25 mouse cellular contexts compared by ENCODE assay signal in genomic region chr5:14391793-14392192, GRCm38 (mm10).
DNase-seq lines count a peak whose midpoint lies in the region; ATAC-seq and TF ChIP-seq lines count a peak whose summit lies in the region.
"Had no signal": no experiment of that assay in that cellular context is flagged by ENCODE, and none has a peak within 500 bp of the region (broad histone marks: within the 10 kb centered on the region; RNA-seq: fewer than 3 reads in every experiment).

No protein-coding gene starts in this region.

- no peak overlapping the region for H3K9ac ChIP-seq in lung, postnatal 0 days (replicated peaks; ENCODE audit: low read depth)
- H3K9ac ChIP-seq in midbrain, embryonic 15.5 days, result no peak overlapping the region
- H3K9ac ChIP-seq in midbrain, embryonic 11.5 days (ENCODE audit: low read length), result no peak overlapping the region
- H3K9ac ChIP-seq: embryonic facial prominence, embryonic 13.5 days; forebrain, embryonic 12.5 days; forebrain, embryonic 15.5 days; hindbrain, embryonic 12.5 days; hindbrain, embryonic 15.5 days had no signal

- H3K36me3 ChIP-seq in lung, postnatal 0 days (ENCODE audit: insufficient read depth, low read length), result no peaks in the 10 kb centered on the region
- no peaks in the 10 kb centered on the region for H3K36me3 ChIP-seq in midbrain, embryonic 15.5 days (replicated peaks)
- no peaks in the 10 kb centered on the region for H3K36me3 ChIP-seq in midbrain, embryonic 11.5 days (ENCODE audit: control insufficient read depth, insufficient read depth, low read length)
- H3K36me3 ChIP-seq: embryonic facial prominence, embryonic 10.5 days; embryonic facial prominence, embryonic 13.5 days; forebrain, embryonic 12.5 days; forebrain, embryonic 15.5 days; hindbrain, embryonic 12.5 days; hindbrain, embryonic 15.5 days had no signal

- no peaks in the 10 kb centered on the region for H3K4me1 ChIP-seq in lung, postnatal 0 days (ENCODE audit: insufficient read depth, low read depth, low read length)
- H3K4me1 ChIP-seq in midbrain, embryonic 15.5 days, result no peaks in the 10 kb centered on the region
- H3K4me1 ChIP-seq in midbrain, embryonic 11.5 days (ENCODE audit: control insufficient read depth, insufficient read depth, low read length), result no peaks in the 10 kb centered on the region
- H3K4me1 ChIP-seq: embryonic facial prominence, embryonic 10.5 days; embryonic facial prominence, embryonic 13.5 days; forebrain, embryonic 12.5 days; forebrain, embryonic 15.5 days; hindbrain, embryonic 12.5 days; hindbrain, embryonic 15.5 days had no signal

- no peak overlapping the region for H3K27ac ChIP-seq in lung, postnatal 0 days (ENCODE audit: low read length)
- no peak overlapping the region for H3K27ac ChIP-seq in midbrain, embryonic 15.5 days
- H3K27ac ChIP-seq in midbrain, embryonic 11.5 days (ENCODE audit: low read depth, low read length), result no peak overlapping the region
- H3K27ac ChIP-seq: embryonic facial prominence, embryonic 10.5 days; embryonic facial prominence, embryonic 13.5 days; forebrain, embryonic 12.5 days; forebrain, embryonic 15.5 days; gastrocnemius, adult 2 months; hindbrain, embryonic 12.5 days; hindbrain, embryonic 15.5 days had no signal

- no peak overlapping the region for H3K4me3 ChIP-seq in lung, postnatal 0 days (ENCODE audit: low read depth, low read length)
- H3K4me3 ChIP-seq in midbrain, embryonic 15.5 days, result no peak overlapping the region
- no peak overlapping the region for H3K4me3 ChIP-seq in midbrain, embryonic 11.5 days (ENCODE audit: low read depth, low read length)
- H3K4me3 ChIP-seq: embryonic facial prominence, embryonic 10.5 days; embryonic facial prominence, embryonic 13.5 days; erythroblast, embryonic 14.5 days; forebrain, embryonic 12.5 days; forebrain, embryonic 15.5 days; gastrocnemius, adult 2 months; hindbrain, embryonic 12.5 days; hindbrain, embryonic 15.5 days had no signal

- peak; percentile 37 for DNase-seq in lung, postnatal 0 days (ENCODE audit: low spot score)
- DNase-seq in lung, postnatal 4 days, result no peak
- DNase-seq in midbrain, embryonic 11.5 days (ENCODE audit: low spot score, missing footprints), result no peak
- peak; percentile 59 for DNase-seq in brain, adult 2 months (ENCODE audit: low read depth, low spot score)
- DNase-seq in telencephalon, adult 2 months (ENCODE audit: low read depth, low spot score), result peak; percentile 23
- DNase-seq: adrenal gland, adult 2 months; adrenal gland, postnatal 14 days; cerebellum, adult 11-12 months; cerebellum, adult 8-10 months; cerebellum, postnatal 10 days; cerebellum, postnatal 36 days; embryo, embryonic 11 days; gastrocnemius, adult 2 months; gastrocnemius, postnatal 14 days; heart, adult 11 months had no signal

- WGBS in lung, postnatal 0 days, result 48% methylated on average over 3 of the region's 3 CpGs
- 77% methylated on average over 3 of the region's 3 CpGs for WGBS in midbrain, embryonic 15.5 days
- WGBS in midbrain, embryonic 11.5 days, result 83% methylated on average over 3 of the region's 3 CpGs

- ATAC-seq in lung, postnatal 0 days, result no peak
- peak; percentile 58; the same call in 1 of the 2 replicates for ATAC-seq in midbrain, embryonic 15.5 days (replicated peaks)
- ATAC-seq in midbrain, embryonic 11.5 days (ENCODE audit: low FRiP score), result no peak
- ATAC-seq: CD4-positive, CD25-positive, alpha-beta regulatory T cell, adult 4 months; forebrain, embryonic 15.5 days had no signal

- no peak for TF ChIP-seq EP300 in lung, postnatal 0 days (IDR thresholded peaks at IDR 0.05)

- no peak overlapping the region for H3K4me2 ChIP-seq in lung, postnatal 0 days (replicated peaks; ENCODE audit: low read depth, low read length)
- H3K4me2 ChIP-seq in midbrain, embryonic 15.5 days, result no peak overlapping the region
- no peak overlapping the region for H3K4me2 ChIP-seq in midbrain, embryonic 11.5 days
- H3K4me2 ChIP-seq: embryonic facial prominence, embryonic 13.5 days; forebrain, embryonic 12.5 days; forebrain, embryonic 15.5 days; heart, embryonic 11.5 days; hindbrain, embryonic 12.5 days; hindbrain, embryonic 15.5 days had no signal

- no peaks in the 10 kb centered on the region for H3K27me3 ChIP-seq in lung, postnatal 0 days (replicated peaks; ENCODE audit: insufficient read depth, low read length)
- no peaks in the 10 kb centered on the region for H3K27me3 ChIP-seq in midbrain, embryonic 15.5 days (replicated peaks)
- H3K27me3 ChIP-seq in midbrain, embryonic 11.5 days (ENCODE audit: control insufficient read depth, insufficient read depth, low read length), result no peaks in the 10 kb centered on the region
- H3K27me3 ChIP-seq: embryonic facial prominence, embryonic 13.5 days; forebrain, embryonic 12.5 days; forebrain, embryonic 15.5 days; hindbrain, embryonic 12.5 days; hindbrain, embryonic 15.5 days had no signal

- TF ChIP-seq CTCF in lung, postnatal 0 days (IDR thresholded peaks at IDR 0.05), result no peak

- no peaks in the 10 kb centered on the region for H3K9me3 ChIP-seq in lung, postnatal 0 days (ENCODE audit: low read length)
- no peaks in the 10 kb centered on the region for H3K9me3 ChIP-seq in midbrain, embryonic 15.5 days
- no peaks in the 10 kb centered on the region for H3K9me3 ChIP-seq in midbrain, embryonic 11.5 days (ENCODE audit: control insufficient read depth, low read length)
- H3K9me3 ChIP-seq: embryonic facial prominence, embryonic 10.5 days; embryonic facial prominence, embryonic 13.5 days; forebrain, embryonic 12.5 days; forebrain, embryonic 15.5 days; hindbrain, embryonic 12.5 days; hindbrain, embryonic 15.5 days had no signal

Comparison
In these comparisons a context has a peak if more than half of its experiments do, and no peak if none do; other contexts are left out.
1. DNase-seq: peak in lung, postnatal 0 days (single experiment), brain, adult 2 months (single experiment) and telencephalon, adult 2 months (single experiment); none in lung, postnatal 4 days (0 of 2) and midbrain, embryonic 11.5 days (single experiment).